Mouse (Mus musculus) forebrain, embryonic 12.5 days (tissue): ENCODE measurements at regions not wholly inside any gene's neighbourhood (a gene's known extent, or its start where the extent isn't known, plus 50 kb on each side); places are given as distances from the start of the nearest gene placed in this dataset. TPM values are rescaled to one million over a fixed set of nuclear protein-coding genes. Genes with fewer than 3 reads are reported as not detected.

Source experiments
- microRNA-seq: library from miRNA; unstranded; fragments of <30 nt; microRNA quantifications from one replicate; pipeline ENCODE4, GENCODE M21; 2017

Small RNAs in the stretch of these regions (microRNA-seq; reads per million reads assigned to microRNA genes)
- gene Gm23292, result not detected
